Mouse (Mus musculus) liver, embryonic 12.5 days (tissue): Measurements from ENCODE around the gene Gaa. TPM values are rescaled to one million over a fixed set of nuclear protein-coding genes. Genes with fewer than 3 reads are reported as not detected.
"Not testable (repeated sequence)": the region's sequence is repeated elsewhere in the genome, so short reads cannot be mapped to it uniquely, and the experiment has no call there.

Experiments
- ATAC-seq: fragments of 200-750 bp; cut with Nextera tagmentation; 2 replicates; pipeline ENCODE4 v1.8.0; 2017; ENCODE audit warnings: moderate number of reproducible peaks, mild to moderate bottlenecking, moderate library complexity
- H3K27ac ChIP-seq: fragments of 300-500 bp; sonication (generic); 2 replicates; pipeline ENCODE4 v1.5.1; 2016; ENCODE audit warnings: mild to moderate bottlenecking
- H3K27me3 ChIP-seq: fragments of 300-500 bp; sonication (generic); replicated peaks from 2 replicates; pipeline ENCODE4 v1.6.1; 2016; ENCODE audit warnings: mild to moderate bottlenecking, moderate library complexity
- H3K36me3 ChIP-seq: fragments of 300-500 bp; sonication (generic); 2 replicates; pipeline ENCODE4 v1.6.1; 2016; ENCODE audit warnings: mild to moderate bottlenecking, moderate library complexity
- H3K4me1 ChIP-seq: fragments of 300-500 bp; sonication (generic); 2 replicates; pipeline ENCODE4 v1.6.1; 2016
- H3K4me2 ChIP-seq: fragments of 300-500 bp; sonication (generic); 2 replicates; pipeline ENCODE4 v1.6.1; 2016; ENCODE audit warnings: mild to moderate bottlenecking, moderate library complexity
- H3K4me3 ChIP-seq: fragments of 300-500 bp; sonication (generic); 2 replicates; pipeline ENCODE4 v1.5.1; 2016; ENCODE audit warnings: mild to moderate bottlenecking, moderate library complexity
- H3K9ac ChIP-seq: fragments of 300-500 bp; sonication (generic); 2 replicates; pipeline ENCODE4 v1.6.1; 2016; ENCODE audit warnings: mild to moderate bottlenecking, moderate library complexity
- H3K9me3 ChIP-seq: fragments of 300-500 bp; sonication (generic); replicated peaks from 2 replicates; pipeline ENCODE4 v1.6.1; 2016; ENCODE audit warnings: mild to moderate bottlenecking, moderate library complexity
- WGBS: fragments of 180-500 bp; shearing (Covaris S2); methylation state at CpG from one replicate; pipeline ENCODE4 v1.1.7; 2016; ENCODE audit not compliant: insufficient replicate concordance; 5-methylcytosine and 5-hydroxymethylcytosine counted together
- polyA plus RNA-seq: library from polyadenylated mRNA; unstranded; fragments of >200 nt; fragmentation: Nextera tagmentation; extraction: Ambion mirVana; gene quantifications from 2 replicates; pipeline ENCODE4 v1.2.1, GENCODE M21; 2016

The Gaa gene
- polyA plus RNA-seq, 1 experiment from 2014 or later: 27.3 TPM

- Histone ChIP-seq H3K9me3 (no peaks in the 10 kb centered on the region), H3K27ac (peak overlapping the region; percentile 20; the same call in 1 of the 2 replicates), H3K4me1 (no peaks in the 10 kb centered on the region), H3K27me3 (no peaks in the 10 kb centered on the region), H3K36me3 (peaks cover 83% of the 10 kb centered on the region), H3K9ac (no peak overlapping the region), H3K4me3 (no peak overlapping the region), H3K4me2 (no peak overlapping the region)
- ATAC-seq: no peak
- WGBS: 85% methylated on average over 20 of the region's 20 CpGs
Measured at GRCm38 (mm10) chr11:119287207-119287992, 19.7 kb downstream of the Gaa start.

GRCm38 (mm10) chr11:119292861-119293260, 25.2 kb downstream of the Gaa start:
- not testable (repeated sequence) for H3K4me1 ChIP-seq, H3K9ac ChIP-seq, H3K9me3 ChIP-seq, H3K27ac ChIP-seq, H3K27me3 ChIP-seq, ATAC-seq, H3K4me2 ChIP-seq, H3K4me3 ChIP-seq
- WGBS: 81% methylated on average over 8 of the region's 8 CpGs
- H3K36me3 ChIP-seq: peaks cover 98% of the 10 kb centered on the region

GRCm38 (mm10) chr11:119297996-119298395, 30.3 kb downstream of the Gaa start:
- WGBS: 45% methylated on average over 6 of the region's 6 CpGs
- Histone ChIP-seq H3K4me2 (peak overlapping the region; percentile 90), H3K4me3 (peak overlapping the region; percentile 98), H3K27ac (no peak overlapping the region), H3K27me3 (peaks cover 11% of the 10 kb centered on the region), H3K36me3 (peaks cover 55% of the 10 kb centered on the region), H3K9me3 (no peaks in the 10 kb centered on the region), H3K4me1 (peaks cover 25% of the 10 kb centered on the region), H3K9ac (peak overlapping the region; percentile 97)
- ATAC-seq: no peak

- H3K27me3 ChIP-seq: peaks cover 20% of the 10 kb centered on the region
- ATAC-seq: no peak
- H3K9ac ChIP-seq: peak overlapping the region; percentile 97
- peak overlapping the region; percentile 90 for H3K4me2 ChIP-seq
- H3K4me1 ChIP-seq: peaks cover 25% of the 10 kb centered on the region
- peak overlapping the region; percentile 86 for H3K27ac ChIP-seq
- H3K9me3 ChIP-seq: no peaks in the 10 kb centered on the region
- WGBS: 13% methylated on average over 7 of the region's 7 CpGs
- H3K36me3 ChIP-seq: peaks cover 45% of the 10 kb centered on the region
- peak overlapping the region; percentile 98 for H3K4me3 ChIP-seq
Measured at GRCm38 (mm10) chr11:119298917-119299316, 31.2 kb downstream of the Gaa start.

- Histone ChIP-seq H3K9ac (peak within 1 kb of the TSS; percentile 97), H3K4me3 (peak within 1 kb of the TSS; percentile 98), H3K4me2 (peak within 1 kb of the TSS; percentile 90), H3K27ac (peak within 1 kb of the TSS; percentile 86), H3K4me1 (peaks cover 25% of the 10 kb centered on the region), H3K27me3 (peaks cover 27% of the 10 kb centered on the region), H3K9me3 (no peaks in the 10 kb centered on the region), H3K36me3 (peaks cover 38% of the 10 kb centered on the region)
- ATAC-seq: peak; percentile 93
- WGBS: under 1% methylated on average over 89 of the region's 89 CpGs
Measured at GRCm38 (mm10) chr11:119299391-119300245, 31.9 kb downstream of the Gaa start, which contains the start of gene Eif4a3. Gene Eif4a3, minus strand, starts transcription at chr11:119300089.

GRCm38 (mm10) chr11:119300246-119300935, 32.7 kb downstream of the Gaa start:
- no peaks in the 10 kb centered on the region for H3K9me3 ChIP-seq
- WGBS: 2% methylated on average over 31 of the region's 31 CpGs
- ATAC-seq: peak; percentile 73; the same call in 1 of the 2 replicates
- peak overlapping the region; percentile 90 for H3K4me2 ChIP-seq
- H3K9ac ChIP-seq: peak overlapping the region; percentile 97
- peak overlapping the region; percentile 86 for H3K27ac ChIP-seq
- H3K36me3 ChIP-seq: peaks cover 31% of the 10 kb centered on the region
- peak overlapping the region; percentile 98 for H3K4me3 ChIP-seq
- H3K4me1 ChIP-seq: peaks cover 25% of the 10 kb centered on the region
- peaks cover 33% of the 10 kb centered on the region for H3K27me3 ChIP-seq

GRCm38 (mm10) chr11:119300986-119301385, 33.3 kb downstream of the Gaa start:
- H3K36me3 ChIP-seq: peaks cover 25% of the 10 kb centered on the region
- no peak for ATAC-seq
- peak overlapping the region; percentile 90 for H3K4me2 ChIP-seq
- peaks cover 25% of the 10 kb centered on the region for H3K4me1 ChIP-seq
- H3K27me3 ChIP-seq: peaks cover 33% of the 10 kb centered on the region
- WGBS: 23% methylated on average over 2 of the region's 2 CpGs
- H3K4me3 ChIP-seq: peak overlapping the region; percentile 98
- no peaks in the 10 kb centered on the region for H3K9me3 ChIP-seq
- no peak overlapping the region; the same call in 1 of the 2 replicates for H3K9ac ChIP-seq
- H3K27ac ChIP-seq: no peak overlapping the region

GRCm38 (mm10) chr11:119304904-119305712, 37.4 kb downstream of the Gaa start:
- peaks cover 8% of the 10 kb centered on the region for H3K4me1 ChIP-seq
- no peak overlapping the region for H3K9ac ChIP-seq
- no peak overlapping the region for H3K27ac ChIP-seq
- no peak overlapping the region for H3K4me3 ChIP-seq
- 33% methylated on average over 16 of the region's 16 CpGs for WGBS
- no peaks in the 10 kb centered on the region for H3K36me3 ChIP-seq
- H3K9me3 ChIP-seq: no peaks in the 10 kb centered on the region
- peaks cover 68% of the 10 kb centered on the region for H3K27me3 ChIP-seq
- H3K4me2 ChIP-seq: no peak overlapping the region
- no peak for ATAC-seq

GRCm38 (mm10) chr11:119306762-119307657, 39.3 kb downstream of the Gaa start:
- WGBS: 45% methylated on average over 13 of the region's 13 CpGs
- Histone ChIP-seq H3K4me1 (no peaks in the 10 kb centered on the region), H3K27me3 (peaks cover 80% of the 10 kb centered on the region), H3K36me3 (no peaks in the 10 kb centered on the region), H3K9ac (no peak overlapping the region), H3K9me3 (no peaks in the 10 kb centered on the region), H3K27ac (no peak overlapping the region), H3K4me3 (no peak overlapping the region), H3K4me2 (no peak overlapping the region)
- no peak for ATAC-seq

GRCm38 (mm10) chr11:119307658-119307867, 39.9 kb downstream of the Gaa start, which contains the start of gene Card14:
Gene Card14, plus strand, starts transcription at chr11:119307768.
- H3K4me3 ChIP-seq: no peak within 1 kb of the TSS
- no peak within 1 kb of the TSS for H3K27ac ChIP-seq
- no peaks in the 10 kb centered on the region for H3K9me3 ChIP-seq
- peaks cover 83% of the 10 kb centered on the region for H3K27me3 ChIP-seq
- H3K4me2 ChIP-seq: no peak within 1 kb of the TSS
- 41% methylated on average over 1 of the region's 1 CpGs for WGBS
- H3K9ac ChIP-seq: no peak within 1 kb of the TSS
- H3K4me1 ChIP-seq: no peaks in the 10 kb centered on the region
- H3K36me3 ChIP-seq: no peaks in the 10 kb centered on the region
- no peak for ATAC-seq
